Mouse (Mus musculus) macrophage (primary cell): Measurements from ENCODE around the gene Fem1b. TPM values are rescaled to one million over a fixed set of nuclear protein-coding genes. Genes with fewer than 3 reads are reported as not detected.

Experiments used
- H3K27ac ChIP-seq: fragments of 350-480 bp; formaldehyde crosslinking; 2 replicates; pipeline ENCODE4 v1.9.0; 2021
- H3K36me3 ChIP-seq: fragments of 350-480 bp; formaldehyde crosslinking; 2 replicates; pipeline ENCODE4 v1.9.0; 2021; ENCODE audit errors: inconsistent target
- H3K4me3 ChIP-seq: fragments of 350-480 bp; formaldehyde crosslinking; 2 replicates; pipeline ENCODE4 v1.9.0; 2021; ENCODE audit errors: inconsistent target
- H3K79me2 ChIP-seq: fragments of 350-480 bp; formaldehyde crosslinking; 2 replicates; pipeline ENCODE4 v1.9.0; 2021; ENCODE audit errors: inconsistent target
- WGBS: methylation state at CpG from one replicate; pipeline ENCODE4 v1.1.7; 2026; ENCODE audit warnings: inconsistent platforms; ENCODE audit not compliant: missing documents; 5-methylcytosine and 5-hydroxymethylcytosine counted together
- polyA plus RNA-seq: library from polyadenylated mRNA; stranded (reverse); fragments of 250-400 nt; gene quantifications from 3 replicates; pipeline ENCODE4 v1.2.4, GENCODE M21; 2018; ENCODE audit warnings: inconsistent platforms

Fem1b gene
- polyA plus RNA-seq, 1 experiment from 2014 or later = 38.7 TPM

GRCm38 (mm10) chr9:62778721-62779120 lies 33.0 kb downstream of the Fem1b start:
- WGBS = 93% methylated on average over 9 of the region's 9 CpGs
- Histone ChIP-seq H3K4me3 (no peak overlapping the region), H3K79me2 (no peaks in the 10 kb centered on the region), H3K36me3 (no peaks in the 10 kb centered on the region), H3K27ac (no peak overlapping the region)

- Histone ChIP-seq H3K79me2 (no peaks in the 10 kb centered on the region), H3K4me3 (no peak overlapping the region), H3K36me3 (no peaks in the 10 kb centered on the region), H3K27ac (no peak overlapping the region)
- 10% methylated on average over 5 of the region's 5 CpGs for WGBS
These were observed 34.3 kb downstream of the Fem1b start for GRCm38 (mm10) chr9:62777461-62777860.

- no peak overlapping the region for H3K27ac ChIP-seq
- WGBS = 86% methylated on average over 2 of the region's 4 CpGs
- no peak overlapping the region for H3K4me3 ChIP-seq
- H3K36me3 ChIP-seq = no peaks in the 10 kb centered on the region
- H3K79me2 ChIP-seq = no peaks in the 10 kb centered on the region
These were observed 36.3 kb downstream of the Fem1b start for GRCm38 (mm10) chr9:62775464-62775863.

- Histone ChIP-seq H3K27ac (no peak overlapping the region), H3K4me3 (no peak overlapping the region), H3K36me3 (no peaks in the 10 kb centered on the region), H3K79me2 (no peaks in the 10 kb centered on the region)
- WGBS = 91% methylated on average over 8 of the region's 8 CpGs
These were observed 39.0 kb downstream of the Fem1b start for GRCm38 (mm10) chr9:62772746-62773145.

GRCm38 (mm10) chr9:62768361-62768760 lies 43.4 kb downstream of the Fem1b start:
- Histone ChIP-seq H3K79me2 (no peaks in the 10 kb centered on the region), H3K36me3 (no peaks in the 10 kb centered on the region)
- WGBS = 94% methylated on average over 5 of the region's 5 CpGs

GRCm38 (mm10) chr9:62767464-62767863 lies 44.3 kb downstream of the Fem1b start:
- Histone ChIP-seq H3K36me3 (no peaks in the 10 kb centered on the region), H3K79me2 (no peaks in the 10 kb centered on the region), H3K4me3 (no peak overlapping the region), H3K27ac (no peak overlapping the region)
- 83% methylated on average over 15 of the region's 17 CpGs for WGBS

More at GRCm38 (mm10) chr9:62768361-62768760, 43.4 kb downstream of the Fem1b start:
- Histone ChIP-seq H3K4me3 (no peak overlapping the region), H3K27ac (no peak overlapping the region)

GRCm38 (mm10) chr9:62765346-62765745 lies 46.4 kb downstream of the Fem1b start:
- 88% methylated on average over 4 of the region's 4 CpGs for WGBS
- H3K4me3 ChIP-seq = no peak overlapping the region
- no peak overlapping the region for H3K27ac ChIP-seq
- H3K36me3 ChIP-seq = no peaks in the 10 kb centered on the region
- no peaks in the 10 kb centered on the region for H3K79me2 ChIP-seq

- 32% methylated on average over 12 of the region's 13 CpGs for WGBS
- Histone ChIP-seq H3K27ac (no peak overlapping the region), H3K36me3 (no peaks in the 10 kb centered on the region), H3K79me2 (no peaks in the 10 kb centered on the region), H3K4me3 (no peak overlapping the region)
These were observed 48.3 kb downstream of the Fem1b start for GRCm38 (mm10) chr9:62763478-62763877.

- no peaks in the 10 kb centered on the region for H3K79me2 ChIP-seq
- no peak overlapping the region for H3K27ac ChIP-seq
- H3K36me3 ChIP-seq = no peaks in the 10 kb centered on the region
- H3K4me3 ChIP-seq = no peak overlapping the region
- WGBS = 75% methylated on average over 3 of the region's 3 CpGs
These were observed 52.1 kb downstream of the Fem1b start for GRCm38 (mm10) chr9:62759601-62760000.

- Histone ChIP-seq H3K4me3 (no peak overlapping the region), H3K27ac (no peak overlapping the region), H3K36me3 (no peaks in the 10 kb centered on the region), H3K79me2 (no peaks in the 10 kb centered on the region)
- 94% methylated on average over 4 of the region's 4 CpGs for WGBS
These were observed 53.4 kb downstream of the Fem1b start for GRCm38 (mm10) chr9:62758288-62758687.

GRCm38 (mm10) chr9:62750381-62750780 lies 61.4 kb downstream of the Fem1b start:
- H3K4me3 ChIP-seq = no peak overlapping the region
- no peaks in the 10 kb centered on the region for H3K36me3 ChIP-seq
- no peak overlapping the region for H3K27ac ChIP-seq
- WGBS = 90% methylated on average over 11 of the region's 11 CpGs
- H3K79me2 ChIP-seq = no peaks in the 10 kb centered on the region

- H3K27ac ChIP-seq = no peak overlapping the region
- H3K79me2 ChIP-seq = no peaks in the 10 kb centered on the region
- no peaks in the 10 kb centered on the region for H3K36me3 ChIP-seq
- 81% methylated on average over 6 of the region's 6 CpGs for WGBS
- no peak overlapping the region for H3K4me3 ChIP-seq
These were observed 62.1 kb downstream of the Fem1b start for GRCm38 (mm10) chr9:62749666-62750065.

- Histone ChIP-seq H3K36me3 (no peaks in the 10 kb centered on the region), H3K79me2 (no peaks in the 10 kb centered on the region), H3K4me3 (no peak overlapping the region), H3K27ac (no peak overlapping the region)
- 90% methylated on average over 6 of the region's 6 CpGs for WGBS
These were observed 65.1 kb downstream of the Fem1b start for GRCm38 (mm10) chr9:62746646-62747045.

GRCm38 (mm10) chr9:62744558-62745275 lies 67.0 kb downstream of the Fem1b start:
- Histone ChIP-seq H3K27ac (no peak overlapping the region), H3K36me3 (no peaks in the 10 kb centered on the region), H3K79me2 (no peaks in the 10 kb centered on the region), H3K4me3 (no peak overlapping the region)
- 63% methylated on average over 7 of the region's 7 CpGs for WGBS
